Mouse (Mus musculus) stomach, embryonic 14.5 days (tissue): Measurements from ENCODE around the gene Trim71. TPM values are rescaled to one million over a fixed set of nuclear protein-coding genes. Genes with fewer than 3 reads are reported as not detected.

Source experiments
- ATAC-seq: fragments of 200-750 bp; cut with Nextera tagmentation; 2 replicates; pipeline ENCODE4 v1.8.0; 2017; ENCODE audit warnings: low read depth, moderate TSS enrichment; ENCODE audit not compliant: insufficient number of reproducible peaks, insufficient read depth, low FRiP score
- H3K27ac ChIP-seq: fragments of 300-500 bp; sonication (generic); 2 replicates; pipeline ENCODE4 v1.5.1; 2014; ENCODE audit warnings: mild to moderate bottlenecking, low read length, moderate library complexity, mixed read lengths
- H3K27me3 ChIP-seq: fragments of 300-500 bp; sonication (generic); 2 replicates; pipeline ENCODE4 v1.6.1; 2014; ENCODE audit warnings: low read length, control low read depth, mixed read lengths; ENCODE audit not compliant: control insufficient read depth, insufficient read depth
- H3K36me3 ChIP-seq: fragments of 300-500 bp; sonication (generic); 2 replicates; pipeline ENCODE4 v1.6.1; 2014; ENCODE audit warnings: mild to moderate bottlenecking, control low read depth, low read length, moderate library complexity, mixed read lengths; ENCODE audit not compliant: control insufficient read depth, insufficient read depth
- H3K4me1 ChIP-seq: fragments of 300-500 bp; sonication (generic); 2 replicates; pipeline ENCODE4 v1.6.1; 2014; ENCODE audit warnings: low read length, control low read depth, mixed read lengths; ENCODE audit not compliant: control insufficient read depth, insufficient read depth
- H3K4me2 ChIP-seq: fragments of 300-500 bp; sonication (generic); replicated peaks from 2 replicates; pipeline ENCODE4 v1.6.1; 2014; ENCODE audit warnings: low read depth, low read length, control low read depth
- H3K4me3 ChIP-seq: fragments of 300-500 bp; sonication (generic); 2 replicates; pipeline ENCODE4 v1.5.1; 2014; ENCODE audit warnings: low read depth, low read length, control low read depth
- H3K9ac ChIP-seq: fragments of 300-500 bp; sonication (generic); replicated peaks from 2 replicates; pipeline ENCODE4 v1.6.1; 2014; ENCODE audit warnings: low read depth, mild to moderate bottlenecking, control low read depth, low read length, moderate library complexity, mixed read lengths
- H3K9me3 ChIP-seq: fragments of 300-500 bp; sonication (generic); 2 replicates; pipeline ENCODE4 v1.6.1; 2016; ENCODE audit warnings: low read depth, low read length, control low read depth; ENCODE audit not compliant: control insufficient read depth
- WGBS: fragments of 180-500 bp; shearing (Covaris S2); extraction: QIAGEN DNeasy Blood & Tissue Kit; methylation state at CpG from one replicate; pipeline ENCODE4 v1.1.7; 2014; 5-methylcytosine and 5-hydroxymethylcytosine counted together
- polyA plus RNA-seq: library from polyadenylated mRNA; unstranded; fragments of >200 nt; fragmentation: Nextera tagmentation; extraction: Ambion mirVana; gene quantifications from 2 replicates; pipeline ENCODE4 v1.2.1, GENCODE M21; 2014

Trim71 gene
- polyA plus RNA-seq, 1 experiment from 2014 or later: 1.4 TPM

DNA sequence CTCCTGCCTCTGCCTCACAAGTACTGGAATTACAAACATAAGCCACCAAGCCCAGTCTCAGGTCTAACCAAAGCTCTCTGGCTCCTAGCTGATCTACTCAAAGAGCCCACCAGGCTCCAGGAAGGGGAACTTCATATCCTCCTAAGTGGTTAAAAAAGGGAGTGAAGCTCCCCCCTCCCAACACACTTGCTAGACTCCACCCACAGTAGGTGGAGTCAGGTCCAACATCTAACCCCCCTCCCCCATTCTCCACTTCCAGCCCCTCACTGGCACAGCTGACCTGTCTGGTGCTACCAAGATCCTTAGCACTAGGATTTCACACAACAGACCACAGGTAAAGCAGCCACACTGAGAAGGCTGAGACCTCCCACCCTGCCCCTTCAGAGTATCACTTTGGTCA, 10.3 kb downstream of the Trim71 start:
- H3K27ac ChIP-seq: peak overlapping the region; percentile 58; the same call in 1 of the 2 replicates
- H3K27me3 ChIP-seq: no peaks in the 10 kb centered on the region
- H3K4me2 ChIP-seq: no peak overlapping the region
- peaks cover 19% of the 10 kb centered on the region for H3K4me1 ChIP-seq
- no peaks in the 10 kb centered on the region for H3K9me3 ChIP-seq
- H3K36me3 ChIP-seq: no peaks in the 10 kb centered on the region
- no peak overlapping the region for H3K9ac ChIP-seq
- no peak overlapping the region for H3K4me3 ChIP-seq
- no peak for ATAC-seq

DNA sequence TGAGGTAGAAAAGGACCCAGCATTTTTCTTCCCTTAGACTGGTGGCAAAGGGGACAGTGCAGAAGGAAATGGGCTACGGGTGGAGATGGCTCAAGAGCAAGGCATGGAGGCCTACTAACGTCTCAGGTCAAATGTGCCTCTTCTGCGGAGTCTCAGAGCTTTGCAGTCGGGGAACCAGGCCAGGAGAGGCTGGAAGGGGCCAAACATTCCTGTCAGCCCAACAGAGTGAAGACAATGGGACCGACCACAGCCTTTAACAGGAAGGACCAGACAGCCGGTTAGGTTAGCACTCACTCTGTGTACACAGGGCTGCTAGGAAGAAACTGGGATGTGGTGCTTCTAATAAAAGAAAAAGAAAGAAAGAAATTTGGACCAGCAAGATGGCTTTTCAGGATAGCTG, 14.1 kb downstream of the Trim71 start:
- no peak overlapping the region for H3K4me2 ChIP-seq
- H3K27me3 ChIP-seq: no peaks in the 10 kb centered on the region
- H3K36me3 ChIP-seq: no peaks in the 10 kb centered on the region
- H3K9me3 ChIP-seq: no peaks in the 10 kb centered on the region
- H3K9ac ChIP-seq: no peak overlapping the region
- 28% methylated on average over 6 of the region's 6 CpGs for WGBS
- peaks cover 18% of the 10 kb centered on the region for H3K4me1 ChIP-seq
- H3K4me3 ChIP-seq: no peak overlapping the region
- no peak for ATAC-seq
- H3K27ac ChIP-seq: no peak overlapping the region

DNA sequence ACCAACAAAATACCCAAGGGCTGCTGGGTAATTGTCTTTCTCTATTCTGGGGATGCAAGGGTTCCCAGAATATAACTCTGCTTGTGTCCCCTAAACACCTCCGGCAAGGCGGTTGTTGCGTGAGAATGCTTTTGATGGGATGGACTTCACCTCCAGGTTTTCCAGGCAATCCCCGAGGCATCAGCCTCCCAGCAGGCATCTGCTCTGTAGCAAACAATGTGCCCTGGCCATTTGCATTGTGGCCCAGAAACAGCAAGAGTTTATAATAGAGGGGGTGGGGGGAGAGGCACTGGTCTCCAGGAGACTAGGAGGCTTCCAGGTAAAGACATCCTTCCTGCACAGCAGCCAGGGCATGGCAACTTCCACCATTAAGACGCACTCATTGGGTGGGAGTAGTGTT, 15.1 kb downstream of the Trim71 start:
- Histone ChIP-seq H3K27ac (peak overlapping the region; percentile 53; the same call in 1 of the 2 replicates), H3K9me3 (no peaks in the 10 kb centered on the region), H3K4me3 (no peak overlapping the region), H3K4me1 (peaks cover 17% of the 10 kb centered on the region), H3K9ac (no peak overlapping the region), H3K36me3 (no peaks in the 10 kb centered on the region), H3K27me3 (no peaks in the 10 kb centered on the region), H3K4me2 (no peak overlapping the region)
- WGBS: 50% methylated on average over 5 of the region's 5 CpGs
- no peak for ATAC-seq

DNA sequence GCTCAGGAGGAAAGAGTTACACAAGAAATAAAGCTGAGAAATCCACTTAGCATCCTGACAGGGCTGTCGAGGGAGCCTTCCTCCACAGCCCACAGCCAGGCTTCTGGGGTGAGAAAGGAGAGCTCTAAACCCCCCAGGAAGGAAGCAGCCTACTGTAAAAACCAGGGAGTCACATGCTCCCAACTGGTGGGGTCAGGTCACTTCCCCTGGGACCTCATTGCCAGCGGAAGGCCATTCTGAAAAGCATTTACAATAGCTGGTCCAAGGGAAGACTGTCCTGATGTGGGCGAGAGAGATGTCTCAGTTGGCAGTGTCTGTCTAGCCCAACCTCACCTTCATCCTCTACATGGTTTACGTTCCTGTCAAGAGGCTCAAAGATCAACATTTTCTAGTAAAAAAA, 15.7 kb downstream of the Trim71 start:
- H3K9ac ChIP-seq: no peak overlapping the region
- 38% methylated on average over 4 of the region's 4 CpGs for WGBS
- H3K4me2 ChIP-seq: no peak overlapping the region
- peak overlapping the region; percentile 53; the same call in 1 of the 2 replicates for H3K27ac ChIP-seq
- no peak for ATAC-seq
- no peaks in the 10 kb centered on the region for H3K9me3 ChIP-seq
- H3K36me3 ChIP-seq: no peaks in the 10 kb centered on the region
- H3K27me3 ChIP-seq: no peaks in the 10 kb centered on the region
- H3K4me1 ChIP-seq: peaks cover 19% of the 10 kb centered on the region
- no peak overlapping the region for H3K4me3 ChIP-seq

DNA sequence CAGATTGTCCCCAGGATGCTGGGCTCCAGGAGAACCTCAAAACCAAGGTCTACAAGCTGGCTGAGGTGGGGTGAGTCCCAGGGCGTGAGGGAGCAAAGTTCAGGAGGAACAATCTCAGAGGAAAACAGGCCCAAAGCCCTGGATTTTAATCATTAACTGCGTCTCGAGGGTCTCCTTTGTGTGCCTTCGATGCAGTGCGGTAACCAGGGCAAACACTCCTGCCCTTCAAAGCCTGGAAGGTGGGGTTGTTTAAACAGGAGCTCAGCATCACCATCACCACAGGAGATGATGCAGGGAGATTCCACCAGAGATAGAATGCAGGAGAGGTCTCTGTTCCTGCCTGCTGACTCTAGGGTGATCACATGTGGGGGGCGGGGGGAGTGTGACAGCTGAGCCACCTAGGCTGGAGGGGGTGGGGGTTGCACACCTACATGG, 16.5 kb downstream of the Trim71 start:
- 49% methylated on average over 6 of the region's 6 CpGs for WGBS
- Histone ChIP-seq H3K4me1 (peaks cover 19% of the 10 kb centered on the region), H3K9me3 (no peaks in the 10 kb centered on the region), H3K27ac (peak overlapping the region; percentile 83), H3K27me3 (no peaks in the 10 kb centered on the region), H3K4me2 (0 out of 2 replicates have a peak overlapping the region, but pooled peaks have one; percentile 15), H3K9ac (no peak overlapping the region), H3K36me3 (no peaks in the 10 kb centered on the region), H3K4me3 (no peak overlapping the region)
- peak; percentile 80 for ATAC-seq

DNA sequence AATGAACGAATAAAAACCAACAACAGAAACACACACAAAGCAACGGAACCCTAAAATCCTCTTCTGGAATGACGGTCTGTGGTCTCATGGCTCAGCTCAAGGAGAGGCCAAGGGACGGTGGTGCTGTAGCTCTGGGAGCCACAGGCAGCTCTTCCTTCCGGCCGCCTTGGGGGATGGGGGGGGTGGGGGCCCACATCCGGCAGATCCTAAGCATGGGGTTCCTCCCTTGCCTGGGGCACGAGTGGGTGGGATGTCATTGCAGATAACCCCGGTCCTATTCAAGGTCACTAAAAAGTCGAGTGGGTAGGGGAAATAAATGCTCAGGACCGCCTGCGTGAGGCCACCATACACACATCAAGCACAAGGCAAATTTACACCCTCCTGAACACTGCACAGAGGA, 17.4 kb downstream of the Trim71 start:
- H3K4me2 ChIP-seq: 0 out of 2 replicates have a peak overlapping the region, but pooled peaks have one; percentile 15
- H3K9me3 ChIP-seq: no peaks in the 10 kb centered on the region
- H3K4me3 ChIP-seq: no peak overlapping the region
- H3K9ac ChIP-seq: no peak overlapping the region
- H3K4me1 ChIP-seq: peaks cover 19% of the 10 kb centered on the region
- no peaks in the 10 kb centered on the region for H3K27me3 ChIP-seq
- ATAC-seq: no peak
- H3K27ac ChIP-seq: peak overlapping the region; percentile 83
- 55% methylated on average over 12 of the region's 12 CpGs for WGBS
- H3K36me3 ChIP-seq: no peaks in the 10 kb centered on the region

DNA sequence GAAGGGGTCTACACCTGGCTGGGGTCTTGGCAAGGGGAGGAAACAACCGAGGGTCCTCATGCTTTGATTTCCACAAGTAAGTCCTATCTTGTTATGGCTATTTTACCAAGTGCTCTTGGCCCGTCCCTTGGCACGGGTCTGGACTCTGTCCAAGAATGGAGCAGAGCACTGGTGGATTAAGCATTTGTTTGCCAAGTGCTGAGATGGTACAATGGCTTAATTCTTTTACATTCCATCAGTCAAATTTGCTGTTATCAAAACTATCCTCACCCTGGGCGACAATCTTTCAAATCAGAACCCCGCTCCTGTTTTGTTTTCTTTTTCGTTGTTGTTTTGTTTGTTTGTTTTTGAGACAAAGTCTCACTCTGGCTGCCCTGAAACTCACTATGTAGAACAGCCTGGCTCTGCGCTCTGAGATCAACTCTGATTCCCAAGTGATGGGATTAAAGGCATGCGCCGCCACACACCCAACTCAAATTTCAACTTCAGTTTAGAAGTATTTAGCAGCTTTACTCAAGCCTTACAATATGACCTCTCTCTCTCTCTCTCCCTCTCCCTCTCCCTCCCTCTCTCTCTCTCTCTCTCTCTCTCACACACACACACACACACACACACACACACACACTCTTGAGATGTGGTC, 19.3 kb downstream of the Trim71 start:
- no peaks in the 10 kb centered on the region for H3K27me3 ChIP-seq
- H3K27ac ChIP-seq: 0 out of 2 replicates have a peak overlapping the region, but pooled peaks have one; percentile 34
- H3K4me1 ChIP-seq: peaks cover 18% of the 10 kb centered on the region
- H3K4me3 ChIP-seq: no peak overlapping the region
- no peaks in the 10 kb centered on the region for H3K36me3 ChIP-seq
- ATAC-seq: no peak
- H3K9me3 ChIP-seq: no peaks in the 10 kb centered on the region
- no peak overlapping the region for H3K9ac ChIP-seq
- no peak overlapping the region for H3K4me2 ChIP-seq
- 29% methylated on average over 9 of the region's 9 CpGs for WGBS

DNA sequence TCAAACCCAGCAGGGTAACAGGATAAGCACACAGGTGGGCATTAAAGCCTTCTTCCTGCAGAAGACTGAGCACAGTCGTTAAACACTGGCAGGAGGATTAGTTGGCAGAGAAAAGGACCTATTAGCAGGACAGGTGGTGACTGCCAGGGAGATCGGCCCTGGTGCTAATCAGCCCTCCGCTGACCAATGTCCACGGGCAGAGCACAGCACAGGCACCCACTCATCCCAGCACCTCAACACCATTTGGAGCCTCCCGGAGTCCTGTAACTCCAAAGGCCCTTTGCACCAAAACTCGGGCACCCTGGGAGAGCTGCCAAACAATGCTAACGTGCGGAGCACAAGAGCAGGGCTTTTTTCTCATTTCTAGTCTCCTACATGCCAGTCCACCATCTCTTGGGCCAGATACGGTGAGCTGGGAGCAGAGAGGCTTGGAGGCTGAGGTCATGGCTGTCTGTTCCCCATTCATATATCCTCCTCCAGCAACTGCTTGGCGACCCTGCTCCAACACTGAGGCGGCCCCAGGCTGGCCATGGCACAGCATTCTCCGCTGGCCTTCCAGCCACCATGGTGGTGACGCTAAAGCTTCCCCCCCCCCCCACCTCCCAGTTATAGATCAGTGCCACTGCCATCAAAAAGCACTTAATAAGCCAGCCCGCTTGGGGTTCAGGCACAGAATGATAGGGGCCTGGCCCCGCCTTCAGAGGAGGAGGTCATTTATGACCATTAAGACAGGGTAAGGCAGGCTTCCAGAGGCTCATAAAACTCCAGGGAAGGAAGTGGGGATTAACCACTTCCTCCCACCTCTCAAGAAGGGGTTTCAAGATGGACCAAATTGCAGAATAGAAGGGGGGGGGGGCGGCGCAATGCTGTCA, 20.1 kb downstream of the Trim71 start:
- 50% methylated on average over 17 of the region's 17 CpGs for WGBS
- Histone ChIP-seq H3K27ac (no peak overlapping the region), H3K27me3 (no peaks in the 10 kb centered on the region), H3K9ac (no peak overlapping the region), H3K4me1 (peaks cover 18% of the 10 kb centered on the region), H3K9me3 (no peaks in the 10 kb centered on the region), H3K36me3 (no peaks in the 10 kb centered on the region), H3K4me3 (no peak overlapping the region), H3K4me2 (no peak overlapping the region)
- 0 out of 2 replicates have a peak, but pooled peaks have one; percentile 19 for ATAC-seq
